Mouse (Mus musculus): ENCODE results near the gene Mrpl51. TPM values are rescaled to one million over a fixed set of nuclear protein-coding genes. Genes with fewer than 3 reads are reported as not detected.

The Mrpl51 gene
- polyA plus RNA-seq, 1 experiment from 2014 or later = 202 TPM

DNA sequence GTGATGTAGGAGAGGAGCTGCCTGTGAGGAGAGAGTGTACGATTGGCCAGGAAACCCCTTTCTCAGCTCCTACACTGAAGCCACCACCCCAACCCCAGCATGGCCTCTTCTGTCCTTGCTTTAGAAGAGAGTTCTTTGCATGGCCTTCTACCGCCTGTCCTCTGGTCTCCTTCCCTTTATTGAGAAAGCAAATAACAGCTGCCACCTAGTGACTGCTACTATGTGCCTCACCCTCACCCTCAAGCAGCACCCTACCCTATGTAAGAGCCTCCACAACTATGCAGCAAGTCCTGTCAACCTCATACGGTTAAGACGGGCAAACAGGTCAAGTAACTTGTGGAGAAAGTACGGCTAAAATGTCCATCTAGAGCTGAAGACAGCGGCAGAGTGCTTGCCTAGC, 21.4 kb upstream of the Mrpl51 start:
- Histone ChIP-seq H3K36me3 (ENCODE audit: control insufficient read depth, insufficient read depth, low read length) (peaks cover 76% of the 10 kb centered on the region), H3K4me2 (replicated peaks; ENCODE audit: low read depth, low read length) (no peak overlapping the region), H3K4me3 (ENCODE audit: low read depth, low read length) (no peak overlapping the region), H3K4me1 (ENCODE audit: control insufficient read depth, insufficient read depth, low read length) (peaks cover 14% of the 10 kb centered on the region; the same call in 1 of the 2 replicates), H3K9ac (replicated peaks; ENCODE audit: low read depth, low read length) (no peak overlapping the region), H3K9me3 (ENCODE audit: control insufficient read depth, low read depth, low read length) (no peaks in the 10 kb centered on the region), H3K27me3 (ENCODE audit: control insufficient read depth, insufficient read depth, low read length) (no peaks in the 10 kb centered on the region), H3K27ac (ENCODE audit: low read length) (no peak overlapping the region)
- no peak for ATAC-seq (ENCODE audit: insufficient number of reproducible peaks, insufficient read depth, low FRiP score, low read depth)
- WGBS = 82% methylated on average over 6 of the region's 6 CpGs

DNA sequence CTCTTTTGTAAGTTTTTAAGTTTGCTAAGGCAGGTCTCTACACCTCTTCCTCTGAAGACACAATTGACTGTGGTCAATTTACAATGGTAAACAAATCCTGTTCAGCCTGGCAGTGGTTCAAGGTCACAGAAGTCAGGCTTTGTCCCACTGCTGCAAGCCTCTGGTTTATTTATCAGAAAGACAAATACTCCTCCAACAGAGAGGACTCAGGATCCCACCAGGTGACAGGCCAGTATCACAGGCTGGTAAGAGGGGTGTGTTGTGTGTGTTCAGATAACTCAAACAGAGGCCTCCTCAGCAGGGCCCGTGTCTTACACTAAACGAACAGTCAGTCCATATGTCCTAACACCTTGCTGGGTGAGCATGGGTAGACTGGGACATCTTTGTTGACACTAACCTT, 19.1 kb upstream of the Mrpl51 start:
- no peak for ATAC-seq (ENCODE audit: insufficient number of reproducible peaks, insufficient read depth, low FRiP score, low read depth)
- Histone ChIP-seq H3K27me3 (ENCODE audit: control insufficient read depth, insufficient read depth, low read length) (no peaks in the 10 kb centered on the region), H3K4me1 (ENCODE audit: control insufficient read depth, insufficient read depth, low read length) (peaks cover 1% of the 10 kb centered on the region; the same call in 1 of the 2 replicates), H3K4me2 (replicated peaks; ENCODE audit: low read depth, low read length) (no peak overlapping the region), H3K9me3 (ENCODE audit: control insufficient read depth, low read depth, low read length) (no peaks in the 10 kb centered on the region), H3K4me3 (ENCODE audit: low read depth, low read length) (no peak overlapping the region), H3K9ac (replicated peaks; ENCODE audit: low read depth, low read length) (no peak overlapping the region), H3K36me3 (ENCODE audit: control insufficient read depth, insufficient read depth, low read length) (peaks cover 96% of the 10 kb centered on the region), H3K27ac (ENCODE audit: low read length) (no peak overlapping the region)
- 60% methylated on average over 2 of the region's 2 CpGs for WGBS

GRCm38 (mm10) chr6:125173256-125173655, 18.3 kb upstream of the Mrpl51 start:
- no peak overlapping the region for H3K9ac ChIP-seq (replicated peaks; ENCODE audit: low read depth, low read length)
- no peaks in the 10 kb centered on the region for H3K4me1 ChIP-seq (ENCODE audit: control insufficient read depth, insufficient read depth, low read length)
- ATAC-seq (ENCODE audit: insufficient number of reproducible peaks, insufficient read depth, low FRiP score, low read depth) = no peak
- H3K27me3 ChIP-seq (ENCODE audit: control insufficient read depth, insufficient read depth, low read length) = no peaks in the 10 kb centered on the region
- H3K36me3 ChIP-seq (ENCODE audit: control insufficient read depth, insufficient read depth, low read length) = peaks cover 96% of the 10 kb centered on the region
- H3K4me3 ChIP-seq (ENCODE audit: low read depth, low read length) = no peak overlapping the region
- H3K27ac ChIP-seq (ENCODE audit: low read length) = no peak overlapping the region
- no peaks in the 10 kb centered on the region for H3K9me3 ChIP-seq (ENCODE audit: control insufficient read depth, low read depth, low read length)
- 87% methylated on average over 7 of the region's 7 CpGs for WGBS
- no peak overlapping the region for H3K4me2 ChIP-seq (replicated peaks; ENCODE audit: low read depth, low read length)

DNA sequence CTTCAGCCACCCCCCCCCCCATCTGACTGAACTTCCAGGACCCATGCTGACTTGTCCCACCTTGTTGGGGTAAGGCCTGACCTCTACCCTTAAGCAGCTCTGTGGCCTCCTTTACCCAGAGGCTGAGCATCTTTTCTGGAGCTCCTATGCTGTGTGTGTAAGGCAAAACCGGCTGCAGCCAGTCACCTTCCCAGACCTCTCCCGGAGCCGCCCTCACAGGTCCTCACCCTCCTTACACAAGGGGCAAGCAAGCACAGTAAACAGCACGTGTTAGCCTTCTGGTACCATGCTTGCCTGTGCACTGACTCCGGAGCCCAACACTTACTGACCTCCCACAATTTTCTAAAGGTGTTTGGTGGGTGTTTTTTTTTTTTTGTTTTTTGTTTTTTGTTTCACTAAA, 16.1 kb upstream of the Mrpl51 start:
- Histone ChIP-seq H3K9ac (replicated peaks; ENCODE audit: low read depth, low read length) (no peak overlapping the region), H3K27ac (ENCODE audit: low read length) (no peak overlapping the region), H3K4me2 (replicated peaks; ENCODE audit: low read depth, low read length) (no peak overlapping the region), H3K27me3 (ENCODE audit: control insufficient read depth, insufficient read depth, low read length) (no peaks in the 10 kb centered on the region), H3K9me3 (ENCODE audit: control insufficient read depth, low read depth, low read length) (no peaks in the 10 kb centered on the region), H3K36me3 (ENCODE audit: control insufficient read depth, insufficient read depth, low read length) (peaks cover 92% of the 10 kb centered on the region), H3K4me3 (ENCODE audit: low read depth, low read length) (no peak overlapping the region), H3K4me1 (ENCODE audit: control insufficient read depth, insufficient read depth, low read length) (no peaks in the 10 kb centered on the region)
- WGBS = 89% methylated on average over 5 of the region's 5 CpGs
- ATAC-seq (ENCODE audit: insufficient number of reproducible peaks, insufficient read depth, low FRiP score, low read depth) = no peak

DNA sequence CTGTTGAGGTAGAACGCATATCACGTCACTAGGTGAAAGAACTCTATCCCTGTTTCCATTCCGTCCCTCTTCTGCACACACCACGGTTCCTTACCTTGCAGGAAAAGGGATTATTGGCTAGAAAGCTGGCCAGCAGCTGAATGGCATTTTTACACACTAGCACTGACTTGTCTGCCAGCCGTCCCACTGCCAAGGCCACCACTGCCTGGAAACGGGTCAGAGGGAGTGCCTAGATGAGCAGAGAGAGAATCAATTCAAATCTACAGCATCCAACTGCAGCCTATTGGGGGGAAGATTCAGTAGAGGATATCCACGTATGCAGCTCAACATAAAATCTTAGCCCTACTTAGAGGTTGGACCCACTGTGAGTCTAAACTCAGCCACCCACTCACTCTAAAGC, 12.0 kb upstream of the Mrpl51 start:
- Histone ChIP-seq H3K9me3 (ENCODE audit: control insufficient read depth, low read depth, low read length) (no peaks in the 10 kb centered on the region), H3K4me3 (ENCODE audit: low read depth, low read length) (no peak overlapping the region), H3K27ac (ENCODE audit: low read length) (no peak overlapping the region), H3K36me3 (ENCODE audit: control insufficient read depth, insufficient read depth, low read length) (peaks cover 90% of the 10 kb centered on the region), H3K27me3 (ENCODE audit: control insufficient read depth, insufficient read depth, low read length) (no peaks in the 10 kb centered on the region), H3K9ac (replicated peaks; ENCODE audit: low read depth, low read length) (no peak overlapping the region), H3K4me2 (replicated peaks; ENCODE audit: low read depth, low read length) (no peak overlapping the region), H3K4me1 (ENCODE audit: control insufficient read depth, insufficient read depth, low read length) (no peaks in the 10 kb centered on the region)
- 89% methylated on average over 7 of the region's 7 CpGs for WGBS
- no peak for ATAC-seq (ENCODE audit: insufficient number of reproducible peaks, insufficient read depth, low FRiP score, low read depth)

DNA sequence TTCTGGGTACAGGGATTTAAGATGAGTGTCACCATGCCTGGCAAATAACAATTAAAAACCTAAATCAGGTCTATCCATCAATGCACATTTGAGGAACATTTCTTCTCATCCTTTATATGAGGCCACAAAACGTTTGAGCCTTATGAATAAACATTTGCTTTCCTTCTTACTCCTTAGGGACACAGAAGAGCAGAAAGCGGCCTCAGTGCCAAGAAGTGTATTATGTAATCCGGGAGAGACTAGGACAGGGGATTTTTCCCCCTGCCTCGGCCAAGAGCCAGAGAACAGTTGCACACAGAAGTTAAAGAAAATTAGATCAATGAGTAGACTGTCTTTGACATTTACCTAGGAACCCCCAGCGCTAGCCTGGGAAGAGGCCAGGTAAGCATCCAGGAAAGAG, 9.5 kb upstream of the Mrpl51 start:
- H3K9ac ChIP-seq (replicated peaks; ENCODE audit: low read depth, low read length) = no peak overlapping the region
- H3K9me3 ChIP-seq (ENCODE audit: control insufficient read depth, low read depth, low read length) = no peaks in the 10 kb centered on the region
- no peaks in the 10 kb centered on the region for H3K4me1 ChIP-seq (ENCODE audit: control insufficient read depth, insufficient read depth, low read length)
- H3K4me3 ChIP-seq (ENCODE audit: low read depth, low read length) = no peak overlapping the region
- H3K36me3 ChIP-seq (ENCODE audit: control insufficient read depth, insufficient read depth, low read length) = peaks cover 91% of the 10 kb centered on the region
- ATAC-seq (ENCODE audit: insufficient number of reproducible peaks, insufficient read depth, low FRiP score, low read depth) = no peak
- H3K4me2 ChIP-seq (replicated peaks; ENCODE audit: low read depth, low read length) = no peak overlapping the region
- WGBS = 85% methylated on average over 5 of the region's 5 CpGs
- H3K27ac ChIP-seq (ENCODE audit: low read length) = no peak overlapping the region
- H3K27me3 ChIP-seq (ENCODE audit: control insufficient read depth, insufficient read depth, low read length) = no peaks in the 10 kb centered on the region

DNA sequence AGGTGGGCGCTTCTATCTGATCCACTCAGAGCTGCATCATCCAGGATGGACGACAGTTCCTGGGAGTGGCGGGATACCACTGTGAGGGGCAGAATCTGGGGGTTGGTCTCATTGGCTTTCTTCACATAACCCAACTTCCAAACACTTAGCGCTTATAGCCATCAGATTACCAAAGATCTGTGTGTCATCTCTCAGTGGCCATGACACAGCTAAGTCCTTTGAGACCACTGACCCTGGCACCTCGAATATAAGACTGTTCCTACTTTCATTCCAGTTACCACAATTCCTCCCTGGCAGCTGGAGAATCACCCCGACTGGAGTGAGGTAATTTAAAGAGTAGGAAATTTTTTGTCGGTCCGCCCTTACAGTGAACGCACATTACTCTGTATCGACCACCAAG, 5.4 kb upstream of the Mrpl51 start:
- Histone ChIP-seq H3K4me1 (ENCODE audit: control insufficient read depth, insufficient read depth, low read length) (no peaks in the 10 kb centered on the region), H3K9me3 (ENCODE audit: control insufficient read depth, low read depth, low read length) (no peaks in the 10 kb centered on the region), H3K27ac (ENCODE audit: low read length) (no peak overlapping the region), H3K36me3 (ENCODE audit: control insufficient read depth, insufficient read depth, low read length) (peaks cover 79% of the 10 kb centered on the region), H3K4me3 (ENCODE audit: low read depth, low read length) (no peak overlapping the region), H3K9ac (replicated peaks; ENCODE audit: low read depth, low read length) (no peak overlapping the region), H3K4me2 (replicated peaks; ENCODE audit: low read depth, low read length) (no peak overlapping the region), H3K27me3 (ENCODE audit: control insufficient read depth, insufficient read depth, low read length) (no peaks in the 10 kb centered on the region)
- ATAC-seq (ENCODE audit: insufficient number of reproducible peaks, insufficient read depth, low FRiP score, low read depth) = no peak
- 90% methylated on average over 10 of the region's 10 CpGs for WGBS

- peak overlapping the region; percentile 55 for H3K4me2 ChIP-seq (replicated peaks; ENCODE audit: low read depth, low read length)
- peak overlapping the region; percentile 96 for H3K27ac ChIP-seq (ENCODE audit: low read length)
- peak overlapping the region; percentile 55 for H3K4me3 ChIP-seq (ENCODE audit: low read depth, low read length)
- H3K36me3 ChIP-seq (ENCODE audit: control insufficient read depth, insufficient read depth, low read length) = peaks cover 53% of the 10 kb centered on the region
- H3K9ac ChIP-seq (replicated peaks; ENCODE audit: low read depth, low read length) = peak overlapping the region; percentile 56
- peaks cover 3% of the 10 kb centered on the region; the same call in 1 of the 2 replicates for H3K4me1 ChIP-seq (ENCODE audit: control insufficient read depth, insufficient read depth, low read length)
- no peaks in the 10 kb centered on the region for H3K9me3 ChIP-seq (ENCODE audit: control insufficient read depth, low read depth, low read length)
- ATAC-seq (ENCODE audit: insufficient number of reproducible peaks, insufficient read depth, low FRiP score, low read depth) = no peak
- H3K27me3 ChIP-seq (ENCODE audit: control insufficient read depth, insufficient read depth, low read length) = no peaks in the 10 kb centered on the region
Observed at GRCm38 (mm10) chr6:125190816-125191215, 785 bp upstream of the Mrpl51 start.

GRCm38 (mm10) chr6:125192016-125192714, 564 bp downstream of the Mrpl51 start:
- Histone ChIP-seq H3K4me1 (ENCODE audit: control insufficient read depth, insufficient read depth, low read length) (peaks cover 3% of the 10 kb centered on the region; the same call in 1 of the 2 replicates), H3K4me2 (replicated peaks; ENCODE audit: low read depth, low read length) (peak overlapping the region; percentile 94), H3K36me3 (ENCODE audit: control insufficient read depth, insufficient read depth, low read length) (peaks cover 39% of the 10 kb centered on the region), H3K9ac (replicated peaks; ENCODE audit: low read depth, low read length) (peak overlapping the region; percentile 69), H3K27me3 (ENCODE audit: control insufficient read depth, insufficient read depth, low read length) (no peaks in the 10 kb centered on the region), H3K4me3 (ENCODE audit: low read depth, low read length) (peak overlapping the region; percentile 55), H3K9me3 (ENCODE audit: control insufficient read depth, low read depth, low read length) (no peaks in the 10 kb centered on the region), H3K27ac (ENCODE audit: low read length) (peak overlapping the region; percentile 96)
- under 1% methylated on average over 34 of the region's 34 CpGs for WGBS
- peak; percentile 92 for ATAC-seq (ENCODE audit: insufficient number of reproducible peaks, insufficient read depth, low FRiP score, low read depth)
